Mouse (Mus musculus) intestine, embryonic 15.5 days (tissue): ENCODE results near the gene Ppt1. TPM values are rescaled to one million over a fixed set of nuclear protein-coding genes. Genes with fewer than 3 reads are reported as not detected.

ENCODE experiments used
- ATAC-seq: fragments of 200-750 bp; cut with Nextera tagmentation; 2 replicates; pipeline ENCODE4 v1.8.0; 2017; ENCODE audit warnings: moderate TSS enrichment, moderate library complexity
- H3K27ac ChIP-seq: fragments of 300-500 bp; sonication (generic); 2 replicates; pipeline ENCODE4 v1.5.1; 2015; ENCODE audit warnings: mild to moderate bottlenecking, inconsistent platforms
- H3K27me3 ChIP-seq: fragments of 300-500 bp; sonication (generic); replicated peaks from 2 replicates; pipeline ENCODE4 v1.6.1; 2015; ENCODE audit warnings: inconsistent platforms
- H3K36me3 ChIP-seq: fragments of 300-500 bp; sonication (generic); 2 replicates; pipeline ENCODE4 v1.6.1; 2015; ENCODE audit warnings: inconsistent platforms
- H3K4me1 ChIP-seq: fragments of 300-500 bp; sonication (generic); replicated peaks from 2 replicates; pipeline ENCODE4 v1.6.1; 2015; ENCODE audit warnings: inconsistent platforms
- H3K4me2 ChIP-seq: fragments of 300-500 bp; sonication (generic); replicated peaks from 2 replicates; pipeline ENCODE4 v1.6.1; 2015; ENCODE audit warnings: mild to moderate bottlenecking, inconsistent platforms
- H3K4me3 ChIP-seq: fragments of 300-500 bp; sonication (generic); replicated peaks from 2 replicates; pipeline ENCODE4 v1.5.1; 2015; ENCODE audit warnings: inconsistent platforms
- H3K9ac ChIP-seq: fragments of 300-500 bp; sonication (generic); 2 replicates; pipeline ENCODE4 v1.6.1; 2015; ENCODE audit warnings: inconsistent platforms
- H3K9me3 ChIP-seq: fragments of 300-500 bp; sonication (generic); 2 replicates; pipeline ENCODE4 v1.6.1; 2016; ENCODE audit warnings: inconsistent platforms
- WGBS: fragments of 180-500 bp; shearing (Covaris S2); methylation state at CpG from one replicate; pipeline ENCODE4 v1.1.7; 2015; 5-methylcytosine and 5-hydroxymethylcytosine counted together
- polyA plus RNA-seq: library from polyadenylated mRNA; unstranded; fragments of >200 nt; fragmentation: Nextera tagmentation; extraction: Ambion mirVana; gene quantifications from 2 replicates; pipeline ENCODE4 v1.2.1, GENCODE M21; 2015

Gene Ppt1
- polyA plus RNA-seq, 1 experiment from 2014 or later, result 70.7 TPM

- Histone ChIP-seq H3K36me3 (peaks cover 22% of the 10 kb centered on the region), H3K9me3 (no peaks in the 10 kb centered on the region), H3K4me3 (no peak overlapping the region), H3K27me3 (no peaks in the 10 kb centered on the region), H3K27ac (no peak overlapping the region), H3K4me2 (no peak overlapping the region), H3K9ac (no peak overlapping the region), H3K4me1 (no peaks in the 10 kb centered on the region)
- no peak for ATAC-seq
- WGBS, result 86% methylated on average over 2 of the region's 2 CpGs
Observed at GRCm38 (mm10) chr4:122871989-122872388, 35.9 kb downstream of the Ppt1 start.

GRCm38 (mm10) chr4:122873003-122873402 lies 37.0 kb downstream of the Ppt1 start:
- Histone ChIP-seq H3K9me3 (no peaks in the 10 kb centered on the region), H3K4me2 (no peak overlapping the region), H3K27ac (no peak overlapping the region), H3K4me3 (no peak overlapping the region), H3K9ac (no peak overlapping the region), H3K27me3 (no peaks in the 10 kb centered on the region), H3K36me3 (peaks cover 19% of the 10 kb centered on the region), H3K4me1 (no peaks in the 10 kb centered on the region)
- 73% methylated on average over 5 of the region's 5 CpGs for WGBS
- ATAC-seq, result no peak

- ATAC-seq, result no peak
Observed at GRCm38 (mm10) chr4:122873512-122873911, 37.5 kb downstream of the Ppt1 start.

GRCm38 (mm10) chr4:122878333-122879070 lies 42.5 kb downstream of the Ppt1 start:
- Histone ChIP-seq H3K27me3 (no peaks in the 10 kb centered on the region), H3K27ac (no peak overlapping the region), H3K9ac (no peak overlapping the region), H3K4me2 (no peak overlapping the region), H3K9me3 (no peaks in the 10 kb centered on the region), H3K4me3 (no peak overlapping the region), H3K36me3 (no peaks in the 10 kb centered on the region; the same call in 1 of the 2 replicates), H3K4me1 (peaks cover 9% of the 10 kb centered on the region)
- no peak for ATAC-seq
- whole genome bisulfite sequencing, result 87% methylated on average over 2 of the region's 2 CpGs

More at GRCm38 (mm10) chr4:122873512-122873911, 37.5 kb downstream of the Ppt1 start:
- Histone ChIP-seq H3K27ac (no peak overlapping the region), H3K4me3 (no peak overlapping the region), H3K36me3 (peaks cover 18% of the 10 kb centered on the region), H3K4me2 (no peak overlapping the region), H3K4me1 (no peaks in the 10 kb centered on the region), H3K9ac (no peak overlapping the region), H3K27me3 (no peaks in the 10 kb centered on the region), H3K9me3 (no peaks in the 10 kb centered on the region)
- WGBS, result 77% methylated on average over 4 of the region's 4 CpGs

GRCm38 (mm10) chr4:122882544-122882943 lies 46.5 kb downstream of the Ppt1 start:
- 74% methylated on average over 3 of the region's 3 CpGs for WGBS
- peaks cover 24% of the 10 kb centered on the region for H3K4me1 ChIP-seq
- no peak overlapping the region for H3K4me2 ChIP-seq
- H3K9ac ChIP-seq, result no peak overlapping the region
- no peak for ATAC-seq
- no peaks in the 10 kb centered on the region; the same call in 1 of the 2 replicates for H3K36me3 ChIP-seq
- H3K27me3 ChIP-seq, result no peaks in the 10 kb centered on the region
- no peak overlapping the region for H3K27ac ChIP-seq
- H3K4me3 ChIP-seq, result no peak overlapping the region
- H3K9me3 ChIP-seq, result no peaks in the 10 kb centered on the region

GRCm38 (mm10) chr4:122883294-122883693 lies 47.3 kb downstream of the Ppt1 start:
- Histone ChIP-seq H3K4me2 (no peak overlapping the region), H3K4me1 (peaks cover 24% of the 10 kb centered on the region), H3K27ac (no peak overlapping the region), H3K9ac (no peak overlapping the region), H3K27me3 (no peaks in the 10 kb centered on the region), H3K9me3 (no peaks in the 10 kb centered on the region), H3K4me3 (no peak overlapping the region), H3K36me3 (no peaks in the 10 kb centered on the region; the same call in 1 of the 2 replicates)
- WGBS, result 87% methylated on average over 3 of the region's 3 CpGs
- no peak for ATAC-seq

- H3K9me3 ChIP-seq, result no peaks in the 10 kb centered on the region
- H3K9ac ChIP-seq, result peak overlapping the region; percentile 4; the same call in 1 of the 2 replicates
- 0 out of 2 replicates have a peak overlapping the region, but pooled peaks have one; percentile 32 for H3K27ac ChIP-seq
- peaks cover 24% of the 10 kb centered on the region for H3K4me1 ChIP-seq
- peak overlapping the region; percentile 84 for H3K4me3 ChIP-seq
- no peaks in the 10 kb centered on the region for H3K27me3 ChIP-seq
- ATAC-seq, result no peak
- WGBS, result 57% methylated on average over 2 of the region's 2 CpGs
- peak overlapping the region; percentile 66 for H3K4me2 ChIP-seq
- H3K36me3 ChIP-seq, result no peaks in the 10 kb centered on the region
Observed at GRCm38 (mm10) chr4:122884051-122884450, 48.0 kb downstream of the Ppt1 start.

GRCm38 (mm10) chr4:122884481-122885340 lies 48.7 kb downstream of the Ppt1 start:
- peak overlapping the region; percentile 32; the same call in 1 of the 2 replicates for H3K27ac ChIP-seq
- H3K4me2 ChIP-seq, result peak overlapping the region; percentile 66
- no peak for ATAC-seq
- no peaks in the 10 kb centered on the region for H3K36me3 ChIP-seq
- H3K4me1 ChIP-seq, result peaks cover 24% of the 10 kb centered on the region
- no peaks in the 10 kb centered on the region for H3K9me3 ChIP-seq
- H3K4me3 ChIP-seq, result peak overlapping the region; percentile 84
- H3K9ac ChIP-seq, result peak overlapping the region; percentile 70
- H3K27me3 ChIP-seq, result no peaks in the 10 kb centered on the region
- WGBS, result 27% methylated on average over 12 of the region's 12 CpGs

- H3K27ac ChIP-seq, result peak within 1 kb of the TSS; percentile 100
- no peaks in the 10 kb centered on the region for H3K36me3 ChIP-seq
- H3K9me3 ChIP-seq, result no peaks in the 10 kb centered on the region
- H3K27me3 ChIP-seq, result no peaks in the 10 kb centered on the region
- peak within 1 kb of the TSS; percentile 76 for H3K9ac ChIP-seq
- peak within 1 kb of the TSS; percentile 84 for H3K4me3 ChIP-seq
- peak within 1 kb of the TSS; percentile 81 for H3K4me2 ChIP-seq
- WGBS, result under 1% methylated on average over 49 of the region's 49 CpGs
- ATAC-seq, result peak; percentile 97
- H3K4me1 ChIP-seq, result peaks cover 24% of the 10 kb centered on the region
Observed at GRCm38 (mm10) chr4:122885768-122886578, 49.9 kb downstream of the Ppt1 start, which contains the start of gene Cap1. Gene Cap1 (minus strand): TSS chr4:122886056.

- Histone ChIP-seq H3K9ac (peak overlapping the region; percentile 76), H3K36me3 (no peaks in the 10 kb centered on the region), H3K4me1 (peaks cover 27% of the 10 kb centered on the region), H3K27ac (peak overlapping the region; percentile 100), H3K27me3 (no peaks in the 10 kb centered on the region), H3K9me3 (no peaks in the 10 kb centered on the region), H3K4me2 (peak overlapping the region; percentile 81), H3K4me3 (peak overlapping the region; percentile 84)
- WGBS, result 5% methylated on average over 19 of the region's 19 CpGs
- ATAC-seq, result no peak; the same call in 1 of the 2 replicates
Observed at GRCm38 (mm10) chr4:122886579-122887254, 50.7 kb downstream of the Ppt1 start.

- Histone ChIP-seq H3K9me3 (no peaks in the 10 kb centered on the region), H3K9ac (no peak overlapping the region; the same call in 1 of the 2 replicates), H3K27ac (peak overlapping the region; percentile 100), H3K36me3 (no peaks in the 10 kb centered on the region), H3K27me3 (no peaks in the 10 kb centered on the region), H3K4me1 (peaks cover 23% of the 10 kb centered on the region), H3K4me3 (0 out of 2 replicates have a peak overlapping the region, but pooled peaks have one; percentile 84), H3K4me2 (peak overlapping the region; percentile 81)
- 60% methylated on average over 2 of the region's 2 CpGs for WGBS
- no peak for ATAC-seq
Observed at GRCm38 (mm10) chr4:122887336-122887735, 51.3 kb downstream of the Ppt1 start.
